Mouse (Mus musculus): ENCODE measurements around the gene Me3. TPM values are rescaled to one million over a fixed set of nuclear protein-coding genes. Genes with fewer than 3 reads are reported as not detected.

Gene Me3
- polyA plus RNA-seq, 1 experiment from 2014 or later = 1.9 TPM

DNA sequence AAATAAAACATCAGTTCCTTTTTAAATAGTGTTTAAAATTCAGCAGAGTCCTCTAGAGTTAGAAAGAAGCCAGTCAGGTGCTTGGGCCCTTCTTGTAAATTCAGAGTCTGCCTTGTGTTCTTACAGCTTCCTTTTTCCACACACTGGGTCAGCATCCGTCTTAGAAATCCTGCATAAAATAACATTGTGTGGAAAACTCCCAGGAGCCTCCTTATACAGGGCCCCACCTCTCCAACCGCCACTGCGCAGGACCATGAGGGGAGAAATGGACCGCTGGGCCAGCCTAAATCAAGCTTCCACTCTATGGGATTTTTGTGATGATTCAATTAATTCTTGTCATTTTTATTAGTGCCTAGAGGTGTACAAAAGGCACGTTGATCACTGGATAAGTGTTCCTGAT, 259.2 kb downstream of the Me3 start:
- H3K9me3 ChIP-seq (ENCODE audit: control insufficient read depth, low read length) = no peaks in the 10 kb centered on the region
- H3K4me1 ChIP-seq (replicated peaks; ENCODE audit: control insufficient read depth, insufficient read depth, low read length) = no peaks in the 10 kb centered on the region
- no peaks in the 10 kb centered on the region for H3K27me3 ChIP-seq (ENCODE audit: control insufficient read depth, insufficient read depth, low read length)
- H3K9ac ChIP-seq (ENCODE audit: low read depth, low read length) = no peak overlapping the region
- DNase-seq (ENCODE audit: low spot score) = no peak
- WGBS = 83% methylated on average over 5 of the region's 5 CpGs
- no peak overlapping the region for H3K4me2 ChIP-seq (replicated peaks; ENCODE audit: low read depth, low read length)
- H3K4me3 ChIP-seq (ENCODE audit: low read depth, low read length) = no peak overlapping the region
- no peaks in the 10 kb centered on the region for H3K36me3 ChIP-seq (ENCODE audit: control insufficient read depth, insufficient read depth, low read length)
- no peak overlapping the region for H3K27ac ChIP-seq (ENCODE audit: low read depth, low read length)
- ATAC-seq (ENCODE audit: low FRiP score) = no peak

DNA sequence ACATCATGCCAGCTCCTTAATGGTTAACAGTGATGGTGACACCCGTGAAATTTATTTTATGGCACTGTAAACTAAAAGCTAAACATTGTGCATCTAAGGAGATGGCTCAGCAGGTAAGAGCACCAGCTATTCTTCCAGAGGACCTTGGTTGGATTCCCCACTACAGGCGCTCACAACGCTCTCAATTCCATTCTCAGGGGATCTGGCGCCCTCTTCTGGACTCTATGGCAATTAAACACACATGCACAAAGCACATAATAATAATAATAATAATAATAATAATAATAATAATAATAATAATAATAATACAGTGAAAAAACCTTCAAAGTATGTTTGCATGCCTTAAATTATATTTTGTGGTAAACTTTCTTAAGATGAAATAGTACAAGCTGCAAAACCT, 259.7 kb downstream of the Me3 start:
- DNase-seq (ENCODE audit: low spot score) = peak; percentile 44
- 35% methylated on average over 4 of the region's 4 CpGs for WGBS

GRCm38 (mm10) chr7:89903007-89903406, 270.8 kb downstream of the Me3 start:
- H3K27me3 ChIP-seq (ENCODE audit: control insufficient read depth, insufficient read depth, low read length) = no peaks in the 10 kb centered on the region
- no peak overlapping the region for H3K4me3 ChIP-seq (ENCODE audit: low read depth, low read length)
- H3K9ac ChIP-seq (ENCODE audit: low read depth, low read length) = no peak overlapping the region
- no peaks in the 10 kb centered on the region for H3K4me1 ChIP-seq (replicated peaks; ENCODE audit: control insufficient read depth, insufficient read depth, low read length)
- H3K4me2 ChIP-seq (replicated peaks; ENCODE audit: low read depth, low read length) = no peak overlapping the region
- H3K9me3 ChIP-seq (ENCODE audit: control insufficient read depth, low read length) = no peaks in the 10 kb centered on the region
- no peak for DNase-seq (ENCODE audit: low spot score)
- 84% methylated on average over 8 of the region's 8 CpGs for WGBS
- no peak overlapping the region for H3K27ac ChIP-seq (ENCODE audit: low read depth, low read length)
- ATAC-seq (ENCODE audit: low FRiP score) = 0 out of 2 replicates have a peak, but pooled peaks have one; percentile 21
- H3K36me3 ChIP-seq (ENCODE audit: control insufficient read depth, insufficient read depth, low read length) = no peaks in the 10 kb centered on the region

More for the DNA sequence above, 259.7 kb downstream of the Me3 start:
- H3K27ac ChIP-seq (ENCODE audit: low read depth, low read length) = no peak overlapping the region
- no peak for ATAC-seq (ENCODE audit: low FRiP score)
- H3K27me3 ChIP-seq (ENCODE audit: control insufficient read depth, insufficient read depth, low read length) = no peaks in the 10 kb centered on the region
- no peak overlapping the region for H3K9ac ChIP-seq (ENCODE audit: low read depth, low read length)
- no peaks in the 10 kb centered on the region for H3K36me3 ChIP-seq (ENCODE audit: control insufficient read depth, insufficient read depth, low read length)
- H3K4me2 ChIP-seq (replicated peaks; ENCODE audit: low read depth, low read length) = no peak overlapping the region
- H3K9me3 ChIP-seq (ENCODE audit: control insufficient read depth, low read length) = no peaks in the 10 kb centered on the region
- H3K4me1 ChIP-seq (replicated peaks; ENCODE audit: control insufficient read depth, insufficient read depth, low read length) = no peaks in the 10 kb centered on the region
- no peak overlapping the region for H3K4me3 ChIP-seq (ENCODE audit: low read depth, low read length)

DNA sequence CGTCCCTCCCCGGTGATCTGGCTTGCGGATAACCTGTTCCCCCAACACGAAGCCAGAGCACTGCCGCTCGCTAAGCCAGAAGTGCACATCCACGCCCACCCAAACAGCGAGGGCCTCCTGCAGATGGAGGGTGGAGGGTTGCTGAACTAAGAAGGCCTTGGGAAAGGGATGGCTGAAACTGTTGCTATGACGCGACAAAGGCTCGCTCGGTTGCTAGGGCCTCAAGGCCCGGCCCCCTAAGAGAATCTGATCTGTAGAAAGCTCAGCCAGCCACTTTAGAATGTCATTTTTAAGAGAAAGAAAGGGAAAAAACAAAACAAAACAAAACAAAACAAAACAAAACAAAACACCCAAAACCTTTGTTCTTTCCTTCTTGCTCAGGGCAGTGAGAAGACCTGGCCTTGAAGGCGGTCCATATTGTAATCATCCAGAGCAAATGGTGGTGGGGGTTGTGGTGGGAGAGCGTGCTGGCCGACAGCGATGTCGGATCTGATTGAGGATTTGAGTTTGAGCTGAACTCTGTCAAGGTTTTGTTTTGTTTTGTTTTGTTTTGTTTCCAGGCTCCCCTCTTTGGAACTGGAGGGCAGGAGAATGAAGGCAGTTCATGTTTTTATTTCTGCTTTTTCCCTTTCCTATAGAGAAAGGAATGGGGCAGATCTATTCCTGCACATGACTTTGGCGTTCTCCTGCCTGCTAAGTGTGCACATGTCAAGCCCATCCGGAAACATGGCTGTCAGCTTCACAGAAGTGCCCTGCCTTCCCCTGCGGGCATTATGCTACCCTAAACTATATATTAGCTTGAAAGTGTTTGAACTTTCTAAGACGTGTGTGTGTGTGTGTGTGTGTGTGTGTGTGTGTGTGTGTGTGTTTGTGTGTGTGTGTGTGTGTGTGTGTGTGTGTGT, 271.5 kb downstream of the Me3 start, which contains the start of gene Ccdc81:
TSS of gene Ccdc81 (minus strand) at position 188 of the 902 bp plus-strand sequence.
- peak; percentile 49 for DNase-seq (ENCODE audit: low spot score)
- Histone ChIP-seq H3K4me3 (ENCODE audit: low read depth, low read length) (no peak within 1 kb of the TSS), H3K4me2 (replicated peaks; ENCODE audit: low read depth, low read length) (peak within 1 kb of the TSS; percentile 11; the same call in 1 of the 2 replicates), H3K4me1 (replicated peaks; ENCODE audit: control insufficient read depth, insufficient read depth, low read length) (no peaks in the 10 kb centered on the region), H3K27me3 (ENCODE audit: control insufficient read depth, insufficient read depth, low read length) (no peaks in the 10 kb centered on the region), H3K9ac (ENCODE audit: low read depth, low read length) (0 out of 2 replicates have a peak within 1 kb of the TSS, but pooled peaks have one; percentile 15), H3K9me3 (ENCODE audit: control insufficient read depth, low read length) (no peaks in the 10 kb centered on the region), H3K36me3 (ENCODE audit: control insufficient read depth, insufficient read depth, low read length) (no peaks in the 10 kb centered on the region), H3K27ac (ENCODE audit: low read depth, low read length) (no peak within 1 kb of the TSS)
- WGBS = 33% methylated on average over 22 of the region's 22 CpGs
- peak; percentile 83 for ATAC-seq (ENCODE audit: low FRiP score)

Other genes with a start within 250 kb of the Me3 start
- gene Tmem135, start 228.2 kb upstream of the Me3 start, polyA plus RNA-seq (2014; fragmentation: Nextera tagmentation; extraction: Ambion mirVana) = 14.6 and 15.2 TPM in 2 replicates
- gene Fzd4, start 228.0 kb upstream of the Me3 start, polyA plus RNA-seq (2014; fragmentation: Nextera tagmentation; extraction: Ambion mirVana) = 3.8 and 4.0 TPM in 2 replicates
- gene Prss23, start 105.2 kb upstream of the Me3 start, polyA plus RNA-seq (2014; fragmentation: Nextera tagmentation; extraction: Ambion mirVana) = 22.1 and 25.1 TPM in 2 replicates